Mouse (Mus musculus): ENCODE results near the gene Cap1.
A peak's percentile ranks its signal among the peaks of the same experiment; 100 is the strongest.
"Not testable (repeated sequence)": the region's sequence is repeated elsewhere in the genome, so short reads cannot be mapped to it uniquely, and the experiment has no call there.

Cap1 gene

DNA sequence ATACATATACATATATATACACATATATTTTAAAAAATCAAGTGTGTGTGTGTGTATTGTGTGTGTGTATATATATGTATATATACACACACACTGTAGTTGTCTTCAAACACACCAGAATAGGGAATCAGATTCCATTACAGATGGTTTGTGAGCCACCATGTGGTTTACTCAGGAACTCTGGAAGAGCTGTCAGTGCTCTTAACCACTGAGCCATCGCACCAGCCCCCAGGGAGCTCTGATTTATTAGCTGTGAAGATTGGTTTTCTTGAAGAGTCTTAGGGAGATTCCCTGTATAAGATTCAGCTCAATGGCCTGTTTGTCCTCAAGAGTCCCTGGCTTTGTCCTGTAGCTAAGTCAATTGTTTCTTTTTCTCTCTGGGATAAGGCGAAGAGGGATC, 47.9 kb downstream of the Cap1 start:
- no peak for DNase-seq (ENCODE audit: low spot score)

DNA sequence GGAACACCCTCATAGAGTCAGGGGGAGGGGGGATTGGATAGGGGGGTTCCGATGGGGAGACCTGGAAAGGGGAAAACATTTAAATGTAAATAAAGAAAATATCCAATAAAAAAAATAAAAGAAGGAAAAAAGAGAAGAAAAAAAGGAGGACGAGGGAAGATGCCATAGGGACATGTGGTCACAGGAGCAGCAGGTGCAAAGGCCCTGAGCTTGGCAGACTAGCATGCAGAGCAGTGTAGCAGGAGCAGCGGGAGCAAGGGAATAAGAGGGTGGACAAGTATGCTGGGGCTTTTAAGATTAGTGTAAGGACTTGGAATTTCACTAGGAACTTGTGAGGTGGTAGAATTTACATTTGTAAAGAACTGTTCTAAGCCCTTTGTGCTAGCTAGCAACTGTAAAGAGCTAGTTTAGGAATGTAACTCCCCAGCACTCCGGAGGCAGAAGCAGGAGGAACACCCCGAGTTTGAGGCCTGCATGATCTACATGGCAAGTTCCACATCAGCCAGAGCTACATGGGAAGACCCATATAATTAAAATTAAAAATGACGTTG, 48.6 kb downstream of the Cap1 start:
- DNase-seq (ENCODE audit: low spot score), result no peak

- DNase-seq (ENCODE audit: low spot score), result no peak
These were observed 49.5 kb downstream of the Cap1 start for GRCm38 (mm10) chr4:122836403-122836775.

DNA sequence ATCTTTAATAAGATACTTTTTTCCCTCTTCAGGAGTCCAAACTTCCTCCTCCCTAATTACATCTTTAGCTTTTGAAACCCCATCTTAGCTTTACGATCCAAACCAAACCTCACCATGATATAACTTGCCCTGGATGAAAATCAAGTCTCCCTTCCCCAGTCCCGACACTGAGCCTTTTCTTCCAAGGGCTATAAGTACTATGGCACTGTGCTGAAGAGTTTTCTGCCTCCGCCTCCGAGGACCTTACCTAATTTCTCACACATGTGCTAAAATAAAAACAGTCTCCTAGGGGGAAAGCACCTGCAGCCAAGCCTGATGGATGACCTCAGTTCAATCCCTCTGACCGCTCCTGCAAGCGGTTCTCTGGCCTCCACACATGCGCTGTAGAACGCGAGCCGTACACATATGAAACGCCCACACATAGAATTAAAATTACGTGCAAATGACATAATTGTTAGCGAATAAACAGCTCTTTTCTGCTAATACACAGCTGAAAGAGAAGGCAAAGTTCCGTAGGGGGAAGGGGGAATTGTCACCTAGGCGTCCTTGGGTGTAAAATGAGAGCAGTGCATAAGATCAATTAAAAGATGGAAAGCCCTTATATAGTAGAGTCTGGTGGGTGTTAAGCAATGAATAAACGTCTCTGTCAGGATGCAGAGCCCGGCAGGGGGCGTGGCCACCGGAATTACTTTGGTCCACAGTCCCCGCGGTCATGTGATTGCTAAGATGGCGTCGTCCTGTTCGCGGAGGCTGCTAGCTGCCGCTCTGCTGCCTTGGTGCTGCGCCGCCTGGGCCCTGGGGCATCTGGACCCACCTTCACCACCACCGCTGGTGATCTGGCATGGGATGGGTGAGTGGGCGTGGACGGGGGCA, 50.1 kb downstream of the Cap1 start, which contains the start of gene Ppt1:
Ppt1 (plus strand) TSS at position 713 of the 873 bp plus-strand sequence.
- DNase-seq (ENCODE audit: low spot score), result peak; percentile 87

GRCm38 (mm10) chr4:122831888-122832287, 54.0 kb downstream of the Cap1 start:
- DNase-seq (ENCODE audit: low spot score), result no peak

DNA sequence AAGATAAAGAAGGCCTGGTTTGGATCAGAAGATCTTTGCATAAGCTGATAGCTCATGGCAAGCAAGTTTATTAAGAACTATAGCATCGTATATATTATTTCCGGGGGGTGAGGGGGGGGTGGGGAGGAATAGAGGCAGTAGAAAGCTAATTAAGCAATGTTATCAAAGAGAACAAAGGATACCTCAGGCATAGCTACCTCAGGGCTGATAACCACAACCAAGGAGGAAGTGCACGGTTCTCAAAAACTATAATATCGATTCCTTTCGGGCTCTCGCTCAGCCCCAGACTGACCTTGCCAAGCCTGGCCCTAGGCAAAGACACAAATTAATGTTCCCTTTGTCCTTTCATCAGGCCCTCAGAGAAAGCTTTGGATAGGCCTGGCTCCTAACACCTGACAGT, 56.5 kb downstream of the Cap1 start:
- DNase-seq (ENCODE audit: low spot score), result no peak

DNA sequence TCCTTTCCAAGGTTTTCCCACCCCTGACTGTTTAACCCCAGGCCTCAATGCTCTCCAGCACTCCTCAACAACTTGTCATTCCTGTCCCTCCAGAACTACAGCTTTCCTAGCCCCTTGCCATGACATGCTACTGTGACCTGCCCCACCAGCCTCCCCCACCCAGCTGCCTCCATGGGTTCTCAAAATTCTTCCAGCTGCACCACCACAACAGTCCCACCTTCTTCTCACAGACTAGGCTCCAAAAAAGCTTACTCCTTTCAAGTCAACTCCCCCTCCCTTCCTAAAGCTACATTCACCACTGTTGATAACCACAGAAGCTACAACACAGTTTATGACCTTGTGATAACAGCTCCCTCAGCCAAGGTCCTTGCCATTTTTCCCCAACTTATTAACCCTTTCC, 58.2 kb downstream of the Cap1 start:
- DNase-seq (ENCODE audit: low spot score), result no peak

DNA sequence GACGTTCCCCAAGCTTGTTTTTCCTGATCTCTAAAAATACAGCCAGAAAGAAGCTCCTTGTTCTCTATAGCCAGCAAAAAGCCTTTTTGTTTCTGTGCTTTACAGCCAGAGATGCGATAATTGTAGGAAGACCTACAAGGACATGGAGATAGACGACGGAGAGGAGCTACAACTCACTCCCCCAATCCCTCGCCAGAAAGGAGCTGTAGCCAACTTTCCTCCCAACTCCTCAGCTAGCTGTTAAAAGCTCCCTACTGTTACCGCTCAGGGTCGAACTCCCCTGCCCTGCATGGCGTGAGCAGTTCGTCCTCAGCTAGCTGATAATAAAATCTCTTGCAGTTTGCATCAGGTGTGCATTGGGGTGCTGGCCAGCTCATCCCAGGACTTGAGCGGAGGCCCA, 64.9 kb downstream of the Cap1 start:
- not testable (repeated sequence) for DNase-seq (ENCODE audit: low spot score)

GRCm38 (mm10) chr4:122816202-122816601, 69.7 kb downstream of the Cap1 start:
- DNase-seq (ENCODE audit: low spot score), result no peak

- no peak for DNase-seq (ENCODE audit: low spot score)
These were observed 74.0 kb downstream of the Cap1 start for GRCm38 (mm10) chr4:122811824-122812223.

DNA sequence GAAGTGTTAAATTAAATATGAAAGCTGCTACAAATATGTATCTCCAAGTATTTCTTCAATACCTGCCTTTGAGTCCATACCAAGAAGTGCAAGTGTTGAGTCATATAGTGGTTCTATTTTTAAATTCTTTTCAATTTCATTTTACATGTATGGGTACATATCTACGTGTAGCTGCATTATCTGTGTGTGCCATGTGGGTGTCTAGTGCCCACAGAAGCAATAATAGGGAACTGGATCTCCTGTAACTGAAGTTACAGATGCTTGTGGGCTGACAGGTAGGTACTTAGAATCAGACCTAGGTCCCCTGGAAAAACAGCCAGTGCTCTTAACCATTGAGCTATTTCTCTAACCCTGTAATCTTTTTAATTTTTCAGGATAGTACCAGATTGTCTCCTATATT, 74.7 kb downstream of the Cap1 start:
- DNase-seq (ENCODE audit: low spot score), result no peak
